Mouse (Mus musculus): ENCODE data around the gene Mier1. TPM values are rescaled to one million over a fixed set of nuclear protein-coding genes. Genes with fewer than 3 reads are reported as not detected.

Mier1 gene
- polyA plus RNA-seq (2012; rRNA removed; ENCODE audit: low replicate concordance) = 2.5 and 2.6 TPM in 2 replicates

DNA sequence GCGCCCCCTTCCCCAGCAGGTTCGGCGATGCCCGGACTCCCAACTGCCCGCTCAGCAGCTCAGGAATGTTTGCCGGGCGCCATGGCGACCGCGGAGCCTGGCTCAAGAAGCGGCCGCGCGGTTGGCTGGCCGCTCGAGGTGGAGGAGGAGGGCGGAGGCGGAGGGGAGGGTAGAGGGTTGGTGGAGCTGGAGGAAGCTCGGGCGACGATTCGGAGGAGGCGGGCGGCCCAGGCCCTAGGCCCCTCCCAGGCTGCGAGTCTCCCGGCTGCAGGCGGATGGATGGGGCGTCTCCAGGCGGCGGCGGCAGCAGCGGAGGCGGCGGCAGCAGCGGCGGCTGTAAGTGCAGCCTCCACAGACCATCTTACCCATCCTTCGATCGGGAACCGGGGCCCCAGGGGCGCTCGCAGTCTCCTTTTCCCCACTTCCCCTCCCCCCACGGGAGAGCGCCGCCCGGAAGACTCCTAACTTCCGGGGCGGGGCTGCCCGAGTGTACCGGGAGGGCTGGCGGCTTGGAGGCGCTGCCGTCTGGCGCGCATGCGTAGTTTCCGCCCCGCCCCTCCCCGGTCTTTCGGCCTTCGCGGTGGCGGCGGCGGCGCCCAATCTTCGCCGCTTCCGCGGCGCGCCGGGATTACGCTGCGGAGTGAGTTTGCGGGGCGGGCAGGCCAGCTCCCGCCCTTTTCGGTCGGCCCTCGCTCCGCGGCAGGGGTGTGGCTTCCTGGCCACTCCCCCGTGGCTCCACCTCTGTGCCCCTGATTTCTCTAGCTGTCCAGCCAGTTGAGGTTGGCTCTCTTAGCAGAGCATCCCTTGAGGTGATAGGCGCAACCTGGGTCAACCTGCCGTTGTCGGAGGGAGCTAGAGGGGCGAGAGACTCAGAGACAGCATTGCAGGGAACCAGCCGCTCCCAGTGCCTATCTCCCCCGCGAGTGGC is at the start of gene Mier1, which contains the start of gene Wdr78:
Gene Mier1, plus strand, starts transcription at position 207 of the 928 bp plus-strand sequence.
Gene Wdr78, minus strand, starts transcription at position 372 of the 928 bp plus-strand sequence.

Other genes starting within 250 kb of the Mier1 start
- gene Tctex1d1, start 135.8 kb upstream of the Mier1 start, polyA plus RNA-seq (2012; rRNA removed; ENCODE audit: low replicate concordance) = not detected in 2 replicates
- not detected in 2 replicates for gene Insl5, start 87.5 kb upstream of the Mier1 start, polyA plus RNA-seq (2012; rRNA removed; ENCODE audit: low replicate concordance)
- gene Wdr78, start 165 bp downstream of the Mier1 start, polyA plus RNA-seq (2012; rRNA removed; ENCODE audit: low replicate concordance) = 0.18 and 0.21 TPM in 2 replicates
- 4.6 and 5.1 TPM in 2 replicates for gene Slc35d1, start 100.8 kb downstream of the Mier1 start, polyA plus RNA-seq (2012; rRNA removed; ENCODE audit: low replicate concordance)
- gene 4921539E11Rik, start 176.5 kb downstream of the Mier1 start, polyA plus RNA-seq (2012; rRNA removed; ENCODE audit: low replicate concordance) = not detected in 2 replicates
- gene Oma1, start 199.4 kb downstream of the Mier1 start, polyA plus RNA-seq (2012; rRNA removed; ENCODE audit: low replicate concordance) = 4.6 and 8.2 TPM in 2 replicates